Mouse (Mus musculus): ENCODE data around the gene Chml.

GRCm38 (mm10) chr1:175632470-175632869 is 60.2 kb downstream of the Chml start:
- TF ChIP-seq POLR2A (IDR thresholded peaks at IDR 0.05; ENCODE audit: borderline replicate concordance, insufficient read depth, low read length) (no peak), CTCF (IDR thresholded peaks at IDR 0.05; ENCODE audit: borderline replicate concordance, insufficient read depth, low read depth, low read length) (no peak)

Measured in cerebellum, adult 2 months (tissue).